Mouse (Mus musculus): Measurements from ENCODE around the gene Sdk2.

Gene Sdk2

GRCm38 (mm10) chr11:113731945-113732612, 334.8 kb downstream of the Sdk2 start:
- no peak for DNase-seq

- DNase-seq, result no peak
Observed at GRCm38 (mm10) chr11:113730879-113731278, 336.0 kb downstream of the Sdk2 start.

GRCm38 (mm10) chr11:113729917-113730316, 336.9 kb downstream of the Sdk2 start:
- DNase-seq, result no peak

GRCm38 (mm10) chr11:113729239-113729638, 337.6 kb downstream of the Sdk2 start:
- DNase-seq, result no peak

GRCm38 (mm10) chr11:113727992-113728391, 338.9 kb downstream of the Sdk2 start:
- no peak for DNase-seq

- DNase-seq, result no peak
Observed at GRCm38 (mm10) chr11:113726994-113727888, 339.6 kb downstream of the Sdk2 start.

Measured in thymus, adult 18-20 months (tissue).